8 mouse cellular contexts compared by ENCODE assay signal in the genomic region with DNA sequence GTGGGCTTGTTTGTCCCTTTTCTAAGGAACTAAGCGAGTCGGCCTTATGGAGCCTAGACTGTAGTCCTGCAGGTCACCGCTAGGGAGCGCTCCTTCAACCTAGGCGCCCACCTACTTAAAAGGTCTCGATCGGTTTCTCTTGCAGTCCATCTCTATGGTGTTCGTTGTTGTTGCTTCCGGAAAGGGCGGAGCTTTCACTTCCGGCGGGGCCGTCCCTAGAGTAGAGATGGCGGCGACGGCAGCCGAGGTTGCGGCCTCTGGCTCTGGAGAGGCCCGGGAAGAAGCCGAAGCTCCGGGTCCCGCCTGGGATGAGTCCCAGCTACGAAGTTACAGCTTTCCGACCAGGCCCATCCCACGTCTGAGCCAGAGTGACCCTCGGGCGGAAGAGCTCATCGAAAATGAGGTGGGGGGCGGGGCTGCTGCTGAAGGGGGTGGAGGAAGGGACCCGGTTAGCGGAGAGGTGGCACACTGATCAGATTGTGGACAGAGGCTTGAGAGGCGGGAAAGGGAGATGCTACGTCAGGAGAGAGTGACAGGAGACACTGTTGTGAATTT. TPM values are rescaled to one million over a fixed set of nuclear protein-coding genes. Genes with fewer than 3 reads are reported as not detected.
DNase-seq lines count a peak whose midpoint lies in the region; ATAC-seq and TF ChIP-seq lines count a peak whose summit lies in the region.

A gene (plus strand): TSS at position 199 of the 555 bp plus-strand sequence.

- H3K36me3 ChIP-seq in C2C12 (ENCODE audit: control insufficient read depth, insufficient read depth) (peaks cover 35% of the 10 kb centered on the region), myocyte (ENCODE audit: control insufficient read depth, insufficient read depth) (peaks cover 22% of the 10 kb centered on the region)
- peaks cover 38% of the 10 kb centered on the region for H3K36me3 ChIP-seq in erythroblast, embryonic 14.5 days (ENCODE audit: control insufficient read depth)
- H3K36me3 ChIP-seq in heart, embryonic 11.5 days (ENCODE audit: control insufficient read depth, insufficient read depth, low read length), result peaks cover 7% of the 10 kb centered on the region; the same call in 1 of the 2 replicates
- H3K36me3 ChIP-seq in kidney, embryonic 16.5 days (ENCODE audit: insufficient read depth, low read length), result peaks cover 26% of the 10 kb centered on the region
- H3K36me3 ChIP-seq in liver, adult 2 months (ENCODE audit: control insufficient read depth, insufficient read depth, low read length), result peaks cover 25% of the 10 kb centered on the region
- peaks cover 12% of the 10 kb centered on the region for H3K36me3 ChIP-seq in splenic B cell, adult 2 months (ENCODE audit: control insufficient read depth, insufficient read depth, low read length, poor library complexity, severe bottlenecking)

- peak; percentile 59 for TF ChIP-seq CTCF in C2C12 (IDR thresholded peaks at IDR 0.05; ENCODE audit: control insufficient read depth, insufficient read depth, insufficient read length)
- TF ChIP-seq CTCF in brain, embryonic 14.5 days (IDR thresholded peaks at IDR 0.05; ENCODE audit: borderline replicate concordance, extremely low read depth, insufficient read depth, insufficient read length), result peak; percentile 95
- TF ChIP-seq CTCF in liver, adult 2 months (IDR thresholded peaks at IDR 0.05; ENCODE audit: low read depth, low read length), result peak; percentile 92

- peak; percentile 81; the same call in 1 of the 2 replicates for TF ChIP-seq POLR2A in brain, embryonic 14.5 days (IDR thresholded peaks at IDR 0.05; ENCODE audit: borderline replicate concordance, extremely low read depth, insufficient read depth, insufficient read length, poor library complexity, severe bottlenecking)
- TF ChIP-seq POLR2A in liver, adult 2 months (IDR thresholded peaks at IDR 0.05; ENCODE audit: extremely low read depth, insufficient read depth, low read length), result peak; percentile 61
- TF ChIP-seq POLR2A in myocyte (IDR thresholded peaks at IDR 0.05; ENCODE audit: insufficient read length, low read depth), result peak; percentile 65

- peak within 1 kb of the TSS; percentile 64 for H3K4me3 ChIP-seq in C2C12 (ENCODE audit: insufficient read depth, poor library complexity, severe bottlenecking)
- peak within 1 kb of the TSS; percentile 85 for H3K4me3 ChIP-seq in erythroblast, embryonic 14.5 days (replicated peaks)
- peak within 1 kb of the TSS; percentile 85 for H3K4me3 ChIP-seq in heart, embryonic 11.5 days (ENCODE audit: low read depth, low read length)
- peak within 1 kb of the TSS; percentile 82 for H3K4me3 ChIP-seq in kidney, embryonic 16.5 days (ENCODE audit: low read length)
- peak within 1 kb of the TSS; percentile 95 for H3K4me3 ChIP-seq in liver, adult 2 months (ENCODE audit: insufficient read depth, low read depth, low read length)
- H3K4me3 ChIP-seq in myocyte, result peak within 1 kb of the TSS; percentile 71

- H3ac ChIP-seq in C2C12 (ENCODE audit: control insufficient read depth, insufficient read length, low read depth) (peak within 1 kb of the TSS; percentile 85), myocyte (ENCODE audit: control insufficient read depth, insufficient read length) (peak within 1 kb of the TSS; percentile 10)

- peaks cover 27% of the 10 kb centered on the region for H3K4me1 ChIP-seq in erythroblast, embryonic 14.5 days (ENCODE audit: control insufficient read depth)
- H3K4me1 ChIP-seq in heart, embryonic 11.5 days (ENCODE audit: control insufficient read depth, insufficient read depth, low read length), result peaks cover 12% of the 10 kb centered on the region
- H3K4me1 ChIP-seq in kidney, embryonic 16.5 days (ENCODE audit: insufficient read depth, low read length), result peaks cover 12% of the 10 kb centered on the region
- H3K4me1 ChIP-seq in liver, adult 2 months (ENCODE audit: control insufficient read depth, insufficient read depth, low read length), result peaks cover 6% of the 10 kb centered on the region

- H3K27ac ChIP-seq in heart, embryonic 11.5 days (ENCODE audit: low read depth, low read length), result peak within 1 kb of the TSS; percentile 50
- peak within 1 kb of the TSS; percentile 81 for H3K27ac ChIP-seq in kidney, embryonic 16.5 days (ENCODE audit: low read length)
- H3K27ac ChIP-seq in liver, adult 2 months (replicated peaks; ENCODE audit: insufficient read depth, low read depth, low read length), result peak within 1 kb of the TSS; percentile 51

- H3K4me2 ChIP-seq in heart, embryonic 11.5 days, result peak within 1 kb of the TSS; percentile 90
- H3K4me2 ChIP-seq in kidney, embryonic 16.5 days (replicated peaks; ENCODE audit: low read depth, low read length), result peak within 1 kb of the TSS; percentile 90
- H3K4me2 ChIP-seq in myocyte (ENCODE audit: low read depth), result peak within 1 kb of the TSS; percentile 99

- peak; percentile 92 for ATAC-seq in heart, embryonic 11.5 days (replicated peaks; ENCODE audit: insufficient number of reproducible peaks, low FRiP score, low TSS enrichment)
- peak; percentile 98 for ATAC-seq in kidney, embryonic 16.5 days (ENCODE audit: low FRiP score, low TSS enrichment)

- H3K9me3 ChIP-seq in erythroblast, embryonic 14.5 days (ENCODE audit: control insufficient read depth, low read length), result no peaks in the 10 kb centered on the region
- no peaks in the 10 kb centered on the region for H3K9me3 ChIP-seq in heart, embryonic 11.5 days (replicated peaks; ENCODE audit: control insufficient read depth, low read length)
- no peaks in the 10 kb centered on the region for H3K9me3 ChIP-seq in kidney, embryonic 16.5 days (ENCODE audit: low read length)

- peaks cover 22% of the 10 kb centered on the region for H3K79me3 ChIP-seq in C2C12 (ENCODE audit: low read depth)

- H3K79me2 ChIP-seq in C2C12 (ENCODE audit: control insufficient read depth, insufficient read depth) (peaks cover 44% of the 10 kb centered on the region), myocyte (ENCODE audit: control insufficient read depth, insufficient read depth) (peaks cover 27% of the 10 kb centered on the region)
- H3K79me2 ChIP-seq in liver, adult 2 months (ENCODE audit: control insufficient read depth, insufficient read depth, low read length), result peaks cover 9% of the 10 kb centered on the region; the same call in 1 of the 2 replicates

- peak; percentile 98 for DNase-seq in brain, embryonic 14.5 days (ENCODE audit: low read depth)
- DNase-seq in liver, adult 2 months (ENCODE audit: extremely low read depth, low read depth, low spot score), result peak; percentile 90
- DNase-seq in splenic B cell, adult 2 months (ENCODE audit: low read depth, low spot score), result peak; percentile 97

- under 1% methylated on average over 33 of the region's 33 CpGs for WGBS in heart, embryonic 11.5 days (ENCODE audit: insufficient replicate concordance)
- WGBS in kidney, embryonic 16.5 days, result under 1% methylated on average over 33 of the region's 33 CpGs
- 0% methylated on average over 33 of the region's 33 CpGs for WGBS in liver, adult 2 months

- H3K9ac ChIP-seq in heart, embryonic 11.5 days (ENCODE audit: low read depth, low read length), result peak within 1 kb of the TSS; percentile 82
- H3K9ac ChIP-seq in kidney, embryonic 16.5 days (replicated peaks; ENCODE audit: low read length), result peak within 1 kb of the TSS; percentile 86
- peak within 1 kb of the TSS; percentile 83 for H3K9ac ChIP-seq in liver, adult 2 months (ENCODE audit: low read depth, low read length)

- H3K27me3 ChIP-seq in C2C12 (ENCODE audit: control insufficient read depth, insufficient read depth, insufficient read length), result peaks cover 3% of the 10 kb centered on the region
- H3K27me3 ChIP-seq in erythroblast, embryonic 14.5 days (ENCODE audit: control insufficient read depth), result peaks cover 15% of the 10 kb centered on the region
- no peaks in the 10 kb centered on the region for H3K27me3 ChIP-seq in heart, embryonic 11.5 days (ENCODE audit: control insufficient read depth, insufficient read depth, low read length)
- H3K27me3 ChIP-seq in kidney, embryonic 16.5 days (ENCODE audit: insufficient read depth, low read length), result no peaks in the 10 kb centered on the region; the same call in 1 of the 2 replicates
- H3K27me3 ChIP-seq in liver, adult 2 months (ENCODE audit: control insufficient read depth, insufficient read depth, low read length), result no peaks in the 10 kb centered on the region
- H3K27me3 ChIP-seq in myocyte (ENCODE audit: control insufficient read depth, insufficient read depth, insufficient read length), result no peaks in the 10 kb centered on the region
- no peaks in the 10 kb centered on the region for H3K27me3 ChIP-seq in splenic B cell, adult 2 months (ENCODE audit: control insufficient read depth, insufficient read depth, low read length, poor library complexity, severe bottlenecking)

TF ChIP-seq in C2C12, 6 proteins besides CTCF, POLR2A, EP300 and RAD21:
- TF ChIP-seq USF1 (IDR thresholded peaks at IDR 0.05; ENCODE audit: low read depth) (no peak), MAX (IDR thresholded peaks at IDR 0.05) (peak; percentile 38), MYOG (IDR thresholded peaks at IDR 0.05; ENCODE audit: control insufficient read depth, extremely low read depth, insufficient read length) (no peak), MYOD1 (IDR thresholded peaks at IDR 0.05; ENCODE audit: control insufficient read depth, insufficient read length, low read depth) (no peak), FOSL1 (IDR thresholded peaks at IDR 0.05; ENCODE audit: insufficient read depth, low read length, poor library complexity, severe bottlenecking) (no peak), CEBPB (IDR thresholded peaks at IDR 0.05; ENCODE audit: low read depth) (no peak)

TF ChIP-seq in myocyte, 11 proteins besides CTCF, POLR2A, EP300 and RAD21:
- TF ChIP-seq POLR2AphosphoS2 (IDR thresholded peaks at IDR 0.05; ENCODE audit: insufficient read length, low read depth) (peak; percentile 50), CEBPB (IDR thresholded peaks at IDR 0.05; ENCODE audit: insufficient read depth, poor library complexity, severe bottlenecking) (no peak), SRF (IDR thresholded peaks at IDR 0.05; ENCODE audit: control insufficient read depth, insufficient read length, low read depth) (peak; percentile 71)
TF ChIP-seq in myocyte: peak in this region for 2.

RNA-seq across cellular contexts. Expression of the gene that starts here (rescaled TPM):
- polyA plus RNA-seq in C2C12 (2012; fragmentation: generic; extraction: Trizol), result 13.5 TPM
- polyA plus RNA-seq in brain, embryonic 14.5 days (2012; rRNA removed), result 29.5 TPM in 2 replicates
- polyA plus RNA-seq in erythroblast, embryonic 14.5 days (2012), result 0.23 and 0.58 TPM in 2 replicates
- 24.6 and 25.5 TPM in 2 replicates for polyA plus RNA-seq in heart, embryonic 11.5 days (2014; fragmentation: Nextera tagmentation; extraction: Ambion mirVana)
- polyA plus RNA-seq in kidney, embryonic 16.5 days (2015; fragmentation: Nextera tagmentation; extraction: Ambion mirVana), result 32.8 and 34.2 TPM in 2 replicates
- total RNA-seq in liver, adult 2 months (2014; rRNA removed), result 8.8 and 11.0 TPM in 2 replicates
- polyA plus RNA-seq in liver, adult 2 months (2012; rRNA removed), result 8.8 and 10.6 TPM in 2 replicates
- polyA plus RNA-seq in myocyte (2012; fragmentation: generic; extraction: Trizol), result 31.9 TPM

Comparison
In these comparisons a context has a peak if more than half of its experiments do, and no peak if none do; other contexts are left out.
1. Peak in every context shown above with its lines: DNase-seq, ATAC-seq, H3K4me3 ChIP-seq and H3K27ac ChIP-seq.